Mouse (Mus musculus) retina, postnatal 7 days (tissue): ENCODE results near the gene Fam169a.
"Not testable (repeated sequence)": the region's sequence is repeated elsewhere in the genome, so short reads cannot be mapped to it uniquely, and the experiment has no call there.

Experiments used
- DNase-seq: peaks from one replicate; pipeline ENCODE4 v3.0.0-alpha.2; 2012; ENCODE audit warnings: low read depth, low spot score

Fam169a gene

GRCm38 (mm10) chr13:97066649-97067550 lies at the start of gene Fam169a:
TSS of gene Fam169a (plus strand) at chr13:97067286.
- no peak for DNase-seq

- no peak for DNase-seq
Measured at GRCm38 (mm10) chr13:97017711-97018110, 49.4 kb upstream of the Fam169a start.

GRCm38 (mm10) chr13:97020122-97020521 lies 47.0 kb upstream of the Fam169a start:
- DNase-seq, result no peak

- no peak for DNase-seq
Measured at GRCm38 (mm10) chr13:97021906-97022305, 45.2 kb upstream of the Fam169a start.

- DNase-seq, result no peak
Measured at GRCm38 (mm10) chr13:97030075-97030474, 37.0 kb upstream of the Fam169a start.

GRCm38 (mm10) chr13:97034262-97034661 lies 32.8 kb upstream of the Fam169a start, which contains the start of gene 1700029F12Rik:
TSS of gene 1700029F12Rik (minus strand) at chr13:97034362.
- DNase-seq, result no peak

- peak; percentile 37 for DNase-seq
Measured at GRCm38 (mm10) chr13:97051158-97051557, 15.9 kb upstream of the Fam169a start.

- peak; percentile 65 for DNase-seq
Measured at GRCm38 (mm10) chr13:97052667-97053066, 14.4 kb upstream of the Fam169a start.

- DNase-seq, result no peak
Measured at GRCm38 (mm10) chr13:97053844-97054243, 13.2 kb upstream of the Fam169a start.

GRCm38 (mm10) chr13:97057817-97058216 lies 9.3 kb upstream of the Fam169a start:
- DNase-seq, result no peak

GRCm38 (mm10) chr13:97059746-97060145 lies 7.3 kb upstream of the Fam169a start:
- DNase-seq, result no peak

GRCm38 (mm10) chr13:97060331-97060730 lies 6.8 kb upstream of the Fam169a start:
- no peak for DNase-seq

GRCm38 (mm10) chr13:97062151-97062550 lies 4.9 kb upstream of the Fam169a start:
- no peak for DNase-seq

GRCm38 (mm10) chr13:97063431-97063830 lies 3.7 kb upstream of the Fam169a start:
- DNase-seq, result no peak

- no peak for DNase-seq
Measured at GRCm38 (mm10) chr13:97064413-97064812, 2.7 kb upstream of the Fam169a start.

- not testable (repeated sequence) for DNase-seq
Measured at GRCm38 (mm10) chr13:97064844-97065621, 2.1 kb upstream of the Fam169a start.

- no peak for DNase-seq
Measured at GRCm38 (mm10) chr13:97067691-97068090, 605 bp downstream of the Fam169a start.

GRCm38 (mm10) chr13:97068151-97068550 lies 1.1 kb downstream of the Fam169a start:
- no peak for DNase-seq

- peak; percentile 64 for DNase-seq
Measured at GRCm38 (mm10) chr13:97070931-97071625, 4.0 kb downstream of the Fam169a start.

- DNase-seq, result peak; percentile 29
Measured at GRCm38 (mm10) chr13:97071626-97072241, 4.6 kb downstream of the Fam169a start.

- no peak for DNase-seq
Measured at GRCm38 (mm10) chr13:97073497-97073896, 6.4 kb downstream of the Fam169a start.
